In the genomic region with DNA sequence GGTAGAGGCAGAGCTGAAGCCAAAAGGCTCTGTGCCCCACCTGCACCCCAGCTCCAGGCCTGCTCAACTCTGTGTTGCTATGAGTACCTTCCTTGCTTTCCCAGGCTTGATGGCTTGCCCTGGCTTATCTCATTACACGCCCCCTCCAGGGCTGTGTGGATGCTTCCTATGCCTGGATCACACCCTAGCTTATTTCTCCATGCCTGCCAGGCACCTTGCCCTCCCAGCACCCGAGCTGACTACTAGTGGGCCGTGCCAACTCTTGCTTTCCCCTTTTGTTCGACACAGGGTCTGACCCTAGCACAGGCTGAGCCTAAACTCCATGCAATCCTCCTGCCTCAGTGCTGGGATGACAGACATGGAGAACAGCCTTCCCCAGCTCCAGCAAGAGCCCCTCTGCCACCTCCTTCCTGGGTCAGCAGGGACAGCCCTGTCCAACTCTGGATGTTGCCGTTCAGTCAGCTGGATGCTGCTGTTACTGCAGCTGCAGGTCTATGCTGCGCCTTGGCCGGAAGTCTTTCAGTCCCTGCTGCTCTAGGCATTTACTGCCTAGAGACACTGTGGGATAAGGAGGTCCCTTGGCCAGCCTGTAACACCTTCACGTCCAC, we compare ENCODE assay signal across 12 mouse cellular contexts. TPM values are rescaled to one million over a fixed set of nuclear protein-coding genes. Genes with fewer than 3 reads are reported as not detected.
DNase-seq lines count a peak whose midpoint lies in the region; ATAC-seq and TF ChIP-seq lines count a peak whose summit lies in the region.
"Had no signal": no experiment of that assay in that cellular context is flagged by ENCODE, and none has a peak within 500 bp of the region (broad histone marks: within the 10 kb centered on the region; RNA-seq: fewer than 3 reads in every experiment).

No protein-coding gene starts in this region.

- intact Hi-C loops in left cerebral cortex, adult 2 months (cut with DNase I), result no loop called here

- DNase-seq in left cerebral cortex, adult 2 months (ENCODE audit: extremely low spot score in 1 of 2, low spot score in 2 of 2), result no peak
- no peak for DNase-seq in left cerebral cortex, adult 11 months (ENCODE audit: low spot score)
- DNase-seq in forebrain, embryonic 11.5 days (ENCODE audit: low spot score), result no peak
- DNase-seq in frontal cortex, postnatal 25 days (ENCODE audit: low spot score in 2 of 2), result no peak
- DNase-seq in kidney, adult 18-20 months, result no peak
- DNase-seq: embryo, embryonic 11 days; heart, adult 2 months; left cerebral cortex, postnatal 4 days; retina, postnatal 1 day; thymus, postnatal 25 days had no signal

- ATAC-seq in forebrain, embryonic 11.5 days (replicated peaks; ENCODE audit: low FRiP score), result no peak
- no peak for ATAC-seq in hindbrain, embryonic 15.5 days (ENCODE audit: low FRiP score, low read depth)
- ATAC-seq in neural tube, embryonic 14.5 days (ENCODE audit: low read depth), result no peak

- H3K4me3 ChIP-seq in left cerebral cortex, adult 2 months, result peak overlapping the region; percentile 62
- H3K4me3 ChIP-seq in forebrain, embryonic 11.5 days (ENCODE audit: low read depth, low read length), result no peak overlapping the region
- no peak overlapping the region for H3K4me3 ChIP-seq in hindbrain, embryonic 15.5 days
- H3K4me3 ChIP-seq in neural tube, embryonic 14.5 days (ENCODE audit: low read depth, low read length), result no peak overlapping the region
- H3K4me3 ChIP-seq: heart, adult 2 months had no signal

- peaks cover 14% of the 10 kb centered on the region for H3K36me3 ChIP-seq in forebrain, embryonic 11.5 days (ENCODE audit: control insufficient read depth, insufficient read depth, low read length)
- H3K36me3 ChIP-seq in hindbrain, embryonic 15.5 days, result peaks cover 22% of the 10 kb centered on the region
- H3K36me3 ChIP-seq in neural tube, embryonic 14.5 days (ENCODE audit: control insufficient read depth, insufficient read depth, low read length), result peaks cover 19% of the 10 kb centered on the region

- 79% methylated on average over 8 of the region's 8 CpGs for WGBS in forebrain, embryonic 11.5 days
- 62% methylated on average over 8 of the region's 8 CpGs for WGBS in hindbrain, embryonic 15.5 days
- 76% methylated on average over 8 of the region's 8 CpGs for WGBS in neural tube, embryonic 14.5 days

- H3K9ac ChIP-seq in forebrain, embryonic 11.5 days (ENCODE audit: low read length), result peak overlapping the region; percentile 21
- peak overlapping the region; percentile 52 for H3K9ac ChIP-seq in hindbrain, embryonic 15.5 days
- H3K9ac ChIP-seq in neural tube, embryonic 14.5 days (replicated peaks; ENCODE audit: low read depth, low read length), result peak overlapping the region; percentile 25

- H3K4me1 ChIP-seq in forebrain, embryonic 11.5 days (replicated peaks; ENCODE audit: control insufficient read depth, insufficient read depth, low read length), result peaks cover 56% of the 10 kb centered on the region
- peaks cover 85% of the 10 kb centered on the region for H3K4me1 ChIP-seq in hindbrain, embryonic 15.5 days (replicated peaks)
- H3K4me1 ChIP-seq in neural tube, embryonic 14.5 days (ENCODE audit: control insufficient read depth, insufficient read depth, low read length), result peaks cover 51% of the 10 kb centered on the region

- no peak for TF ChIP-seq CTCF in left cerebral cortex, adult 2 months (IDR thresholded peaks at IDR 0.05)

- peaks cover 5% of the 10 kb centered on the region for H3K27me3 ChIP-seq in forebrain, embryonic 11.5 days (ENCODE audit: control insufficient read depth, insufficient read depth, low read length)
- no peaks in the 10 kb centered on the region for H3K27me3 ChIP-seq in hindbrain, embryonic 15.5 days
- no peaks in the 10 kb centered on the region for H3K27me3 ChIP-seq in neural tube, embryonic 14.5 days (ENCODE audit: control insufficient read depth, insufficient read depth, low read length)

- H3K4me2 ChIP-seq in forebrain, embryonic 11.5 days (ENCODE audit: low read depth, low read length, severe bottlenecking), result no peak overlapping the region
- H3K4me2 ChIP-seq in hindbrain, embryonic 15.5 days, result peak overlapping the region; percentile 86
- peak overlapping the region; percentile 67; the same call in 1 of the 2 replicates for H3K4me2 ChIP-seq in neural tube, embryonic 14.5 days (ENCODE audit: low read depth, low read length)

- no peaks in the 10 kb centered on the region for H3K9me3 ChIP-seq in forebrain, embryonic 11.5 days (ENCODE audit: control insufficient read depth, low read length)
- H3K9me3 ChIP-seq in hindbrain, embryonic 15.5 days, result no peaks in the 10 kb centered on the region
- no peaks in the 10 kb centered on the region for H3K9me3 ChIP-seq in neural tube, embryonic 14.5 days (ENCODE audit: control insufficient read depth, low read length)

- peak overlapping the region; percentile 94 for H3K27ac ChIP-seq in left cerebral cortex, adult 2 months
- no peak overlapping the region for H3K27ac ChIP-seq in forebrain, embryonic 11.5 days (ENCODE audit: low read depth, low read length)
- peak overlapping the region; percentile 98 for H3K27ac ChIP-seq in hindbrain, embryonic 15.5 days (replicated peaks)
- H3K27ac ChIP-seq in neural tube, embryonic 14.5 days (ENCODE audit: low read depth, low read length), result peak overlapping the region; percentile 58; the same call in 1 of the 2 replicates
- H3K27ac ChIP-seq: heart, adult 2 months had no signal

RNA-seq across cellular contexts. Expression of a gene that starts 1.9 kb away (rescaled TPM):
- 100 to 1,000 TPM; 111 to 113 TPM for total RNA-seq in left cerebral cortex, adult 2 months (2021)
- polyA plus RNA-seq in forebrain, embryonic 11.5 days (2014; fragmentation: Nextera tagmentation; extraction: Ambion mirVana), result 75.5 and 77.7 TPM in 2 replicates
- polyA plus RNA-seq in hindbrain, embryonic 15.5 days (2015; fragmentation: Nextera tagmentation; extraction: Ambion mirVana), result 175 and 181 TPM in 2 replicates
- 169 and 231 TPM in 2 replicates for polyA plus RNA-seq in neural tube, embryonic 14.5 days (2014; fragmentation: Nextera tagmentation; extraction: Ambion mirVana)

RNA-seq across cellular contexts. Expression of a gene that starts 5.4 kb away (rescaled TPM):
- total RNA-seq in left cerebral cortex, adult 2 months (2021), result 100 to 1,000 TPM; 816 to 913 TPM
- polyA plus RNA-seq in forebrain, embryonic 11.5 days (2014; fragmentation: Nextera tagmentation; extraction: Ambion mirVana), result 858 and 895 TPM in 2 replicates
- 551 and 587 TPM in 2 replicates for polyA plus RNA-seq in hindbrain, embryonic 15.5 days (2015; fragmentation: Nextera tagmentation; extraction: Ambion mirVana)
- 537 and 599 TPM in 2 replicates for polyA plus RNA-seq in neural tube, embryonic 14.5 days (2014; fragmentation: Nextera tagmentation; extraction: Ambion mirVana)

RNA-seq across cellular contexts. Expression of a gene that starts 22.7 kb away (rescaled TPM):
- 10 to 100 TPM; 26.3 to 26.9 TPM for total RNA-seq in left cerebral cortex, adult 2 months (2021)
- 39.7 and 45.2 TPM in 2 replicates for polyA plus RNA-seq in forebrain, embryonic 11.5 days (2014; fragmentation: Nextera tagmentation; extraction: Ambion mirVana)
- polyA plus RNA-seq in hindbrain, embryonic 15.5 days (2015; fragmentation: Nextera tagmentation; extraction: Ambion mirVana), result 29.8 and 30.1 TPM in 2 replicates
- 21.3 and 23.8 TPM in 2 replicates for polyA plus RNA-seq in neural tube, embryonic 14.5 days (2014; fragmentation: Nextera tagmentation; extraction: Ambion mirVana)

RNA-seq across cellular contexts. Expression of a gene that starts 31.7 kb away (rescaled TPM):
- 1 to 10 TPM; 4.0 to 5.4 TPM for total RNA-seq in left cerebral cortex, adult 2 months (2021)
- 3.8 and 4.5 TPM in 2 replicates for polyA plus RNA-seq in forebrain, embryonic 11.5 days (2014; fragmentation: Nextera tagmentation; extraction: Ambion mirVana)
- 6.1 and 6.7 TPM in 2 replicates for polyA plus RNA-seq in hindbrain, embryonic 15.5 days (2015; fragmentation: Nextera tagmentation; extraction: Ambion mirVana)
- polyA plus RNA-seq in neural tube, embryonic 14.5 days (2014; fragmentation: Nextera tagmentation; extraction: Ambion mirVana), result 4.9 and 5.1 TPM in 2 replicates

RNA-seq across cellular contexts. Expression of a gene that starts 32.1 kb away (rescaled TPM):
- total RNA-seq in left cerebral cortex, adult 2 months (2021), result 10 to 100 TPM; 13.5 to 13.6 TPM
- polyA plus RNA-seq in forebrain, embryonic 11.5 days (2014; fragmentation: Nextera tagmentation; extraction: Ambion mirVana), result 7.0 and 8.0 TPM in 2 replicates
- 5.7 and 7.1 TPM in 2 replicates for polyA plus RNA-seq in hindbrain, embryonic 15.5 days (2015; fragmentation: Nextera tagmentation; extraction: Ambion mirVana)
- polyA plus RNA-seq in neural tube, embryonic 14.5 days (2014; fragmentation: Nextera tagmentation; extraction: Ambion mirVana), result 3.9 and 5.4 TPM in 2 replicates
